Mouse (Mus musculus): ENCODE results near the gene Metap1d.

- TF ChIP-seq CTCF (IDR thresholded peaks at IDR 0.05; ENCODE audit: low read depth) (no peak), EP300 (optimal IDR thresholded peaks at IDR 0.05) (no peak)
Measured at GRCm38 (mm10) chr2:71494971-71495370, 41.9 kb downstream of the Metap1d start.

All from stomach, postnatal 0 days (tissue).